Mouse (Mus musculus): Measurements from ENCODE around the gene Rhox2b.
"Not testable (repeated sequence)": the region's sequence is repeated elsewhere in the genome, so short reads cannot be mapped to it uniquely, and the experiment has no call there.

The Rhox2b gene

DNA sequence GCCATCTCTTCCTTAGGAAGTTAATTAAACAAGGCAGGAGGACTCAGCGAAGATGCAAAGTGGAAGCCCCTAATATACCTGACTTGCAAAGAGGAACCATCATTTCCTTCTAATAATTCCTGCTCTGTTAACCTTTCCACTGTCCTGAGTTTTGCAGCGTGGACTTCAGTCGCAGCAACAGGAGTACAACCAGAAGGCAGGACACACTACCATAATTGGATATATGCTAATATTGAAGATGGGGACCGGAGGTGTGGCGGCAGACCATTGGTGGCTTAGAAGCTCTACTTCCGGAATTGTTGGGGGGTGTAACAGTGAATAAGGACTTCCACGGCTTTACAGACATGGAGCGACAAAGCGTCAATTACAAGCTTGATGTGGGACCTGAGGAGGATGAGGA is at the start of gene Rhox2b:
Rhox2b (plus strand) TSS at position 301 of the 400 bp plus-strand sequence.
- not testable (repeated sequence) for ATAC-seq (ENCODE audit: insufficient number of reproducible peaks, low FRiP score, low TSS enrichment)

DNA sequence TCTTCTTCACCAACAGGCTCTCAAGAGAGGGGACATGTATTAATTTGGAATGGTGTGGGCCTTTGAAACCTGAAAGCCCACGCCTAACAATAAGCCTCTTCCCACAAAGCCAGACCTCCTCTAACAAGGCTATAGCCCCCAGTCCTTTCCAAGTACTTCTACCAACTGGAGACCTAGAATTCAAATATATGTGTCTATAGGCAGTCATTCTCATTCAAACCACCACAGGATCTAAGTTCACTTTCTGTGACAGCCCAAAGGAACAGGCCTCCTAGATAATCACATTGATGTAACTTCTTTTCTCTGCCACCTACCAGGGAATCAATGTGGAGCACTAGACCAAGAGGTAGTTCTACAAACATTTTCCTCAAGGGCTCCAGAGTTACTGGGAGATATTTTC is 32.1 kb upstream of the Rhox2b start, which contains the start of gene Rhox3a2:
Rhox3a2 (plus strand) TSS at position 301 of the 400 bp plus-strand sequence.
- ATAC-seq (ENCODE audit: insufficient number of reproducible peaks, low FRiP score, low TSS enrichment) = not testable (repeated sequence)

DNA sequence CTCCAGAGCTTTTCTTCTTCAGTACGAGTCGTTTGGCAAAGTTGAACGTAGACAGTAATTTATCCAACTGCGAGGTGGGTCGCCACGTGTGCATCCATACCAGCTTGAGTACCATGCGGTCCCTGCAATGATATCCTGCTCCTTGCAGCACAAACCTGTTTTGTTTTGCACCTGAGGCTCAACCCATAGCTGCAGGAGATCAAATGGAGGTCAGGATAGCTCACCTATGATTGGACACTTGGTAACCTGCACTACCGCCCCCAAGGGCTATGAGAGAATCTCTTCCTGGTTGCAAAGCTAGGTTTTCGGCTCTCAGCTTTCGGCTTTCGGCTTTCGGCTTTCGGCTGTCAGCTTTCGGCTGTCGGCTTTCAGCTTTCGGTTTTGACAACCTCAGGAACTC is 21.3 kb upstream of the Rhox2b start, which contains the start of gene Rhox4a2:
Rhox4a2 (plus strand) TSS at position 301 of the 400 bp plus-strand sequence.
- not testable (repeated sequence) for ATAC-seq (ENCODE audit: insufficient number of reproducible peaks, low FRiP score, low TSS enrichment)

DNA sequence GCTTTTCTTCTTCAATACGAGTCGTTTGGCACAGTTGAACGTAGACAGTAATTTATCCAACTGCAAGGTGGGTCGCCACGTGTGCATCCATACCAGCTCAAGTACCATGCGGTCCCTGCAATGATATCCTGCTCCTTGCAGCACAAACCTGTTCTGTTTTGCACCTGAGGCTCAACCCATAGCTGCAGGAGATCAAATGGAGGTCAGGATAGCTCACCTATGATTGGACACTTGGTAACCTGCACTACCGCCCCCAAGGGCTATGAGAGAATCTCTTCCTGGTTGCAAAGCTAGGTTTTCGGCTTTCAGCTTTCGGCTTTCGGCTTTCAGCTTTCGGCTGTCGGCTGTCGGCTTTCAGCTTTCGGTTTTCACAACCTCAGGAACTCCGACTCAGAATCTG is 20.3 kb downstream of the Rhox2b start, which contains the start of gene Rhox4b:
Rhox4b (plus strand) TSS at position 301 of the 400 bp plus-strand sequence.
- not testable (repeated sequence) for ATAC-seq (ENCODE audit: insufficient number of reproducible peaks, low FRiP score, low TSS enrichment)

DNA sequence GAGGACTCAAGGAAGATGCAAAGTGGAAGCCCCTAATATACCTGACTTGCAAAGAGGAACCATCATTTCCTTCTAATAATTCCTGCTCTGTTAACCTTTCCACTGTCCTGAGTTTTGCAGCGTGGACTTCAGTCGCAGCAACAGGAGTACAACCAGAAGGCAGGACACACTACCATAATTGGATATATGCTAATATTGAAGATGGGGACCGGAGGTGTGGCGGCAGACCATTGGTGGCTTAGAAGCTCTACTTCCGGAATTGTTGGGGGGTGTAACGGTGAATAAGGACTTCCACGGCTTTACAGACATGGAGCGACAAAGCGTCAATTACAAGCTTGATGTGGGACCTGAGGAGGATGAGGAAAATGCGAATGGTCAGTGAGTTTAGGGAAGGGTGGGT is 41.5 kb downstream of the Rhox2b start, which contains the start of gene Rhox2c:
Rhox2c (plus strand) TSS at position 301 of the 400 bp plus-strand sequence.
- ATAC-seq (ENCODE audit: insufficient number of reproducible peaks, low FRiP score, low TSS enrichment) = not testable (repeated sequence)

DNA sequence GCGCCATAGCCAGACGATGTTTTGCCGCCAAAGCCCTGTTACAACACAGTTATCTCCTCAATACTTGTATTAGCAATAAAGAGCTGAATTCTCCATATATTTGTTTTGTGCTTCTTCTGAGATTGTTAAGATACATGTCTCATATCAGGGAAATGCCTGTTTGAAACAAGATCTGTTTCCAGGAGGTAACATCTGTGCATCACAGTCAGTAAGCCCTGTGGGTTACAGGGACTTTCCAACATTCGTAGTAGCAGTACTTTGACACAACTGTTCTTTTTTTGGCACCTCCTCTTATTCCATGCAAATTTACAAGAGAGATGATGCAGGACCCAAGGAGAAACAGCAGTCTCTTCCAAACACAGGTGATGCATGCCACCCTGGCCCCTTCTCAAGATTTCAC is 46.4 kb downstream of the Rhox2b start, which contains the start of gene Rhox3c:
Rhox3c (plus strand) TSS at position 301 of the 400 bp plus-strand sequence.
- ATAC-seq (ENCODE audit: insufficient number of reproducible peaks, low FRiP score, low TSS enrichment) = not testable (repeated sequence)

Measured in cerebellum, adult (tissue).